Mouse (Mus musculus) spleen, postnatal 4 days (tissue): ENCODE measurements around the gene Etfbkmt.
"Not testable (repeated sequence)": the region's sequence is repeated elsewhere in the genome, so short reads cannot be mapped to it uniquely, and the experiment has no call there.

Experiments
- DNase-seq, 2 experiments: peaks; one replicate each; pipeline ENCODE4 v3.0.0; 2022; ENCODE audit warnings: low spot score in 2 of 2

Etfbkmt gene

DNA sequence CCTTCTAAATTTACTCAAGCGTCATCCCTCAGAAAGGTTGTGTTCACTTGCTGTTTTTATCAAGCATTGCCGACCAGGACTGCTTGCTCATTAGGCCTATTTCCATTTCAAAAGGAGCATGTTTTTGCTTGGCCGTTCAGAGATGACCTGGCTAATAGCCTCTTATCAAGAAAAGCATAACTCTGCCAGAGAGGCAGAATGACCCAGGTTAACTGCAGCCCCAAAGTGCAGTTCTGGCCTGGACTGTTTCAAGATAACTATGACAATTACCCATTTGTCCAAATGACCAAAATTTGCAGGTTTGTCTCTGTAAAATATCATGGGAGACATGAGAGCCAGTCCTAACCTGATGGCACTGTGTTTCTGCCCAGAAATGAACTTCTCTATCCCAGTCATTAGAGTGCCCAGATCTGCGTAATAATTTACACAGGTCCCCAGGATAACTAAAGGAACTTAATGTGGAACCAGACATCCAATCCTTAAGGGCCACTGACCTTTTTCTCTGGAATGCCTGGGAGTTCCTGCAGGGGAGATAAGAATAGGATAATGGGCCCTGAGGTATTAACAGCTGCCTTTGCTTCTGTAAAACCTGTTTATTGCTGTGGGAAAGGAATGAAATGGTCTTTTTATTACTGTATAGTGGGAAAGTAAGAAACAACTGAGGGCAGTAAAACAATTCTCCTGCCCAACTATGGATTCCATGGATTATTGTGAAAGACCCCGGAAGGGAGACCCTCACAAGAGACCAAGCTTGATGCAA lies 5.1 kb upstream of the Etfbkmt start:
- no peak for DNase-seq

DNA sequence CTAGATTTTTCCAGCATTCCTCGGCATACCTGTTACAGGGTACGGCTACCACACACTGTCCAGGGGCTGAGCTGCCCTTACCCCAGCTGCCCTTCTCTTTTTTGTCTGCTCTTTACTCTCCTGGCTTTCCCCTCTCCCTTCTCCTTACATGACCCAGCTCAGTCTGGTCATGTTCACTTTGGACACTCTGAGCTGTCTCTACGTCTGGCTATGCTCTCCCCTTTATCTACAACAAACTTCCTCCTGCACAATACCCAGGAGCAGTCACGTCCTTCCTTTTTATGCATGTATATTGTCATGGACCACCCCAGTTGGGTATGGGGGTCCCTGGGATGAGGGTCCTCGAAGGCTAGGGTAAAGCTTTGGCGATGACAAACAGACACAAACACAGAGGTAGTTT lies 4.0 kb upstream of the Etfbkmt start:
- DNase-seq, result no peak

DNA sequence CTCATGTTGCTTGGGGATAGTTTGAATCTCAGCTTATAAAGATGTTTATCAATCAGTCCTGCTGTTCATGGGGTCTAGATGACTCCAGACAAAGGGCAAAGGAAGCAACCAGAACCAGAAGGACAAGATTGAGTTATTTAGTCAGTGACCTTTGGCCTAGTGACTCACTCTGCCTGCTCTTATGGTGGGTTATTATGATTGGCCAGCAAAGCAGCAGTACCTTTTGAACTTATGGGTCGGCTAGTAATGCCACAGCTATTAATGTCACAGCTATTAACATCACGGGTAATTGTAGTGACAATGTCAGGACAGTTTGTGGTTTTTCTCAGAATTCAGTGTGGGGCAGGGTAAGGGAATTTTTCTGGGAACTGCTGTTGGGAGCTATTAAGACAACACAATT lies 1.7 kb upstream of the Etfbkmt start:
- DNase-seq, result no peak

DNA sequence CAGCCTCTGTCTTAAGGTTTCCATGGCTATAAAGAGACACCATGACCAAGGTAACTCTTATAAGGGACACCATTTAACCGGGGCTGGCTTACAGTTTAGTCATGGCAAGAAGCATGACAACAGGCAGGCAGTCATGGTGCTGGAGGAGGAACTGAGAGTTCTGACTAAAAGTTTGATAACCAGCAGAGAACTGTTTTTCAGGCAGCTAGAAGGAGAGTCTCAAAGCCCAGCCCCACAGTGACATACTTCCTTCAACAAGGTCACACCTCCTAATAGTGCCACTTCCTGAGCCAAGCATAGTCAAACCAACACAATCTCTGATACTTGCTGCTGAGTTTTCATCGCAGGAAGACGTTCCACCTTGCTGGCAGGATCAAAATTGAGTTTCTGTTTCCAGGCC lies 638 bp upstream of the Etfbkmt start:
- DNase-seq, result no peak

DNA sequence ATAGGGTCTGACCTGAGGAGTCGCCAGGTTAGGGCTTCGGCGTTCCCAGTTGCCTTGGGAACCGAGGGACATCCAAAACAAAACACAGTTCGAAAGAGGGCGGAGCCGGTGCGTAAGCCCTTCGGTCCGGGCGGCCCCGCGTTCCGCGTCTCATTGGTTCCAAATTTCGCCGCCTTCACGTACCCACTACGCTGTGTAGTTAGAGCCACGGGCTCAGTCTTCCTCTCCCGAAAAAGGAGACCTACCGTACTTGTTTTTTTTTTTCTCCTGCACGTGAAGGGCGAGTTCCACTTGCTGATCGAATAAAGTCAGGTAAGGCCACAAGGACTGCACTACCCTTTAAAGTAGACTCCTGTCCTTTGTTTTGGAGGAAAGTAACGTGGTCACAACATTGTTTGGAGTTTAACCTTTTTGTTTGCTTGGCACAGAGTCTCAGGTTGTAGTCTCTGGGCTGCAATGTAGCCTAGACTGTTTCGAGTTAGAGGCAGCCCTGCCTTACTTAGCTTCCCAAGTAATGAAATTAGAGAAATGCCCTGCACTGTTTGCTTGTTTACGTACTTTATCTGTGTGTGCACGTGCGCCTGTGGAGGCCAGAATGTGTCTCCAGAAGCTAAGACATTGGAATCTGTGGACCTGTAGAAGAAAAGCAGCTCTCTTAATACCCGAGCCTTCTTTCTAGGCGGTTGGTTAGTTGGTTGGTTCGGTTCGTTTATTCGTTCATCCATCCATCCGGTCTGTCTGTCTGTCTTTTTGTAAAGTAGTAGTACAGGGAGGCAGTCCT lies 1.9 kb downstream of the Etfbkmt start:
- peak; percentile 88 to 93 for DNase-seq

DNA sequence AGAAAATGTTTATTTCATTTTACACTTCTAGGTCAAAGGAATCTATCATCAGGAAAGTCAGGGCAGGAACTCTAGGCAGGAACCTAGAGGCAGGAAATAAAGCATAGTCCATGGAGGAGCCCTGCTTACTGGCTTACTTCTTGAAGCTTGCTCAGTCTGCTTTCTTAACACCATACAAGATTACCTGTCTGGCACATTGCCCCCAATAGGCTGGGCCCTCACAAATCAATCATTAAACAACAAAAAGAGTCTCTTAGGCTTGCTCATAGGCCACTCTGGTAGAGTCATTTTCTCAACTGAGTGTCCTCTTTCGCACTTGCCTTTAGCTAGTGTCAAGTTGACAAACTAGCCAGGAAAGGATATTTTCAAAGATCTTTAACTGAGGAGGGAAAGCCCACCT lies 5.5 kb downstream of the Etfbkmt start:
- no peak for DNase-seq

DNA sequence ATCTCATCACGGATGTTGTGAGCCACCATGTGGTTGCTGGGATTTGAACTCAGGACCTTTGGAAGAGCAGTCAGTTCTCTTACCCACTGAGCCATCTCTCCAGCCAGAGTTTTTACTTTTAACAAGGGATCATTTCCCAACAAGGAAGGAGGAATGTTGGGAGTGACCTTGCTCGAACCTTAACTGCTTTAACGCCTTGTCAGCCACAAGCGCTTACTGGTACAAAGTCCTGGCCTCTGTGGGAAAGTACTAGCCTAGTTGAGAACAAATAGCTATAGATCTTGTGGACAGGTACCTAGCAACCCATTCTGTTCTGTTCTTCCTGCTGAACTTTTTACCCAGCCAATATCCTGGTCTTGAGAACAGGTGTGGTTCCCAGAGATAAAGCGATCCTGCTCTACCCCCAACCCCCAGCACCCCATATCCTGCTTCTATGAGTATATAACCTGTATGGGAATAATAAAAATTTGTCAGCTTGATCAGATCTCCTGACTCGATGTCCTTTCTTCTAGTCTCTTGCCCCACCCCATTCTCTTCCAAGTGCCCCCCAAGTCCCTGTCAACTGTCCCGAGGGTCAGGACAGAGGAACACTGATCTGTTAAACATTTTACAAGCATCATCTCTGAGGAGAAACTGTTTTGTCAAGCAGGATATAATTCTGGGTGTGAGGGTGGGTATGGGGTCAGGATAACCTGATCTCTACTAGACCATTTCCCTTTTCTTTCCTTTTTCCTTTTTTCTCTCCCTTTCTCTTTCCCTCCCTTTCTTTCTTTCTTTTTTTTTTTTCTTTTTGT lies 9.0 kb downstream of the Etfbkmt start:
- DNase-seq, result no peak

DNA sequence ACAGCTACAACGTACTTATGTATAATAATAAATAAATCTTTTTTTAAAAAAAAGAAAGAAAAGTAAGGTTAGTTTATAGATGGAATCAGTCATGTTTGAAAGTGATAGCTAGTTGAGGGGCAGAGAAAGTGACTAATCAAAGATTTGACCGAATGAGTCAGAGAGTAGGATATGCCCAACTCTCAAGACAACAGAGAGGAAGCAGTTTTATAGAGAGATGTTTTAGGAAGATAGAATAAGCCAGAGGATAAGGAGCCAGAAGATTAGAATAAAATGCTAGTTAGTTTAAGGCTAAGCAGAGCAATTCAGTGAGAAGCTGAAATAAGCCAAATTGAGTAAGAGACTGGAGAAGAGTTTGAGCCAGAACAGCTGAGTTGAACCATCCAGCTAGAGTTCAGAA lies 12.5 kb downstream of the Etfbkmt start:
- DNase-seq, result no peak

DNA sequence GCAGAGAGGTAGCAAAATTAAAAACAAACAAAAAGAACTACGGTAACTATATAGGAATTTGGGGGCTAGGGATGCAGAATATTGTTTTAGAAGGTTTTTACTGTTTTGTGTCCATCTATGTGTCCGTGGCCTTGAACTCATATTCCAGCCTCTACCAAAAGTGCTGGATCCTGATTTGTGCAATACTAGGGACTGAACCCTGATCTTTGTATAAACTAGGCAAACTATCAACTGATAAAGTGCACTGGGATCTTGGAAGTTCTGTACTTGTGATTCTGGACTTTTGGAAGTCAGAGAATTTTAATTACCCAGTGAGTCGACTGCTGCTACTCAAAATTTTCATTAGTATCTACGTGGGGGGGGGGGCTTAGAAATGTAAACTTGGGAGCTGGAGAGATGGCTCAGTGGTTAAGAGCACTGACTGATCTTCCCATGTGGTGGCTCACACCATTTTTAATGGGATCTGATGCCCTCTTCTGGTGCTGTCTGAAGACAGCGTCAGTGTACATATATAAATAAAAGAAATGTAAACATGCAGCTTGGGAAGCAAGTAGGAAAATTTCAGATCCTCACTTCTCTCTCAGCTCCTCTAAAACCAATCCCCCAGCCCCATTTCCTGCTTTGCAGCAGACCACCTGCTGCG lies 13.9 kb downstream of the Etfbkmt start:
- no peak for DNase-seq

DNA sequence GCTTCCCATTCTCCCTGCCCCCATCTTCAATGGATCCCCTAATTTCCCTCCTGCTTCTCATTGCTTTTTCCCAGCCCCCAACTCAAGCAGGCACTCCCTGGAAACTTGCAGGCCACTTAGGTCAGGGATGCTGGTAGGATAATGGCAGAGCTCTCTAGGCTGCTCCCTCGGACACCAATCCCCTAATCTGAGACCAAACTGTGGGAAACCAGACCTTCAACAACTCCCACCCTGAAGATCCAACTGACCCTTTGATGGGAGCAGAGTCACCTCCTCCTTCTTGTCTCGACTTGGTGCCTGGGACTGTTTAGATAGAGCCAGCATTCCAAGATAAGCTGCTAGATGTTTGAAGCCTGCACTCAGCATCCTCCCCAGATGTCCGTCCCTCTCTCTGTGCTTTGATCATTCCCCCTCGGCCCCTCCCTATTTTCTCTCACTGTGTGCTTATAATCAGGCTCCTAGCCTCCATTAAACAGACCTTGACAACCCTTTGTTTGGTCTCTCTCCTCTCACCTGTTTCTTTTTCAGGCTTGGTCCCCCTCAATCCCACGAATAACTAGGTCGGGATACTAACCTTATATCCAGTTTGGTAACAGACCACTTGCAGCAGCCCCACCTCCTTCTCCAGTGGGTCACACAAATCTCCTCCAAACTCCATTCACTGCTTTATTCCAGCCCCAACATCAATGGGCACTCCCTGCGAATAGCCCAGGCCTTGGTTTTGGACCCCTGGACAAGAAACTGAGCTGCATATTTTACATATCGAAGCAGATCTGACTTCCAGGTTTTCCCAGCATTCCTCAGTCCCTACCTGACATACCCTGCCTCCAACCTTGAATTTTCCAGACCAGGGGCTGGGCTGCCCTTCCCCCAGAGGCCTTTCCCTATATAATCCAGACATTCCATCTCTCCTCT lies 14.7 kb downstream of the Etfbkmt start:
- DNase-seq, result no peak

DNA sequence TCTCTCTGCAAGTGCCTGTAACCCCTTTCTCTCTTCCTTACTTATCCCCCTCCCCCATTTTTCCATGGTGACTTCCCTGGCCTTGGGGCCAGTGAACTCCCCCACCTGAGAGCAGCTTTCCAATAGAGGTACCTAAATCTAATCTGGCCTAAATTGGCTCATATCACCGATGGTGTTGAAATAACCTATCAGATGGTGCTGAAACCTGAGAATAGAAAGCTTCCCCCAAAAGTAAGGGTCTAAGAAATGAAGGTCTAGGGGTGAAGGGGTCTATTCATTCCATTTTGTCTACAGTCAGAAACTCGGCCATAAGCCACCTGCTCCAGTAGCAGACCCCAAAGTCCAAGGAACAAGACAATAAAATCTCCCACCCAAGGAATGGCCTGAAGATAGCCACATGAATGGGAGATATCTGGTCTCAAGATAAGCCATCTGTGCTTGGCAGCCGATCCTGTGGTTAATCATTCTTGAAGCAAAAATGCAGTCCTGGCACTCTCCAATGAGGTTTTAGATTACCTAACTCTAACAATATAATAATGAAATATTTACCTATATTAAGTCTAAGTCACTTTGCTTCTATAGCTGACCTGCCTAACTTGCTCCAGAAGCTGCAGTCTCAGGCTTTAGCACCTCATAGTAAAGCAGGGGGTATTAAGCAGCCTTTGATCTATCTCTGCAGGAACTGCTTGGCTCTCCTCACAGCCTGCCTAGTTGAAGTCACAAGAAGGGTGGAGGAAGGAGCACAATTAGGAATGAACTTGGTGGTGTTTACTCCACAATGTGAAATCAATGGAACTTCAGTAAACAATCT lies 15.6 kb downstream of the Etfbkmt start:
- DNase-seq, result no peak

DNA sequence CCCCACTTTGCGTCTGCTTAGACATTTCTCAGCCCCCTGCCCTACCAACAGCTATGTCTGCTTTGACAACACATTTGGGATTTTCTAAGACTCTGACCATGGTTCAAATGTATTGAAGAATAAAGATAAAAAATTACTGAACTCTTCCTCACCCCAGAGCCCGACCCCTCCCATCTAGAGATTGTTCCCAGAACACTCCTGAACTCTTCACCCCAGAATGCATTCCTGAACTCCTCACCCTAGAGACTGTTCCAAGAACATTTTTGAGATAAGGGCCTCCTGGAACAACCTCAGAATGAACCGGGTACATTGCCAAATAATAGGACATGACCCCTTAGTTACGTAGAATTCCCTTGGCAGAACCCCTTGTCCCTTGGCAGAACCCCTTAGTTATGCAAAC lies 27.4 kb downstream of the Etfbkmt start:
- DNase-seq, result not testable (repeated sequence)

DNA sequence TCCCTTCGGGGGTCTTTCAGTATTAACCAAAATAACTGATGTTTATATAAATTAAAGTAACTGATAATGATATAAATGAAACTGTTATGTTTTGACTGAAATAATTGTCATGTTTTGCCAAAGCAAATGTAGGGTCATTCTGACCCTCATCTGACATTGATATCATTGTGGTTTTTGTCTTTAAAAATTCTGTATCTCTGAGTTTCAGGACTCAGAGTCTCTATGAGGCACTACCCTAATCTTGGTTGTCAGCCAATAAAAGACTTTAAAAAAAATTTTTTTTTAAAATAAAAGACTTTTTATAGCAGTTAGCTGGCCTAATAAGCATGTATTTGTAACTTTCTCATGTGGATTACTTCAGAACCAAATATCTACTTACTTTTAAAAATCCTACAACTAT lies 28.0 kb downstream of the Etfbkmt start:
- DNase-seq, result no peak

DNA sequence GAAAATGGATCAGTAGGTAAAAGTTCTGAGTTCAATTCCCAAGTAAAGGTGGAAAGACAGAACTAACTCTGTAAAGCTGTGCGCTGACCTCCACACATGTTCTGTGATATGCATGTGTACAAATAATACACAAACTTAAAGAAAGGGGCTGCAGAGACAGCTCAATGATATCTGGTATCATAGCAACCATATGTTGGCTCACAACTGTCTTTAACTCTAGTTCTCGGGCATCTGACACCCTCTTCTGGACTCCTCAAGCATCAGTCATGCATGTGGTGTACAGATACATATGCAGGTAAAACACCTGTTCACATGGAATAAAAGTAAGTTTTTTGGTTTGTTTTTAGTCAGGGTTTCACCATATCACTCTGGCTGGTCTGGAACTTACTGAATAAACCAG lies 28.8 kb downstream of the Etfbkmt start:
- no peak for DNase-seq

DNA sequence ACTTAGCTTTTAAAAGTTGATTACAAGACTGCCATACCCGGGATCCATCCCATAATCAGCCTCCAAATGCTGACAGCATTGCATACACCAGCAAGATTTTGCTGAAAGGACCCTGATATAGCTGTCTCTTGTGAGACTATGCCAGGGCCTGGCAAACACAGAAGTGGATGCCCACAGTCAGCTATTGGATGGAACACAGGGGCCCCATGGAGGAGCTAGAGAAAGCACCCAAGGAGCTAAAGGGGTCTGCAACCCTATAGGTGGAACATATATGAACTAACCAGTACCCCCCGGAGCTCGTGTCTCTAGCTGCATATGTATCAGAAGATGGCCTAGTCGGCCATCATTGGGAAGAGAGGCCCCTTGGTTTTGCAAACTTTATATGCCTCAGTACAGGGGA lies 30.3 kb downstream of the Etfbkmt start:
- not testable (repeated sequence) for DNase-seq

DNA sequence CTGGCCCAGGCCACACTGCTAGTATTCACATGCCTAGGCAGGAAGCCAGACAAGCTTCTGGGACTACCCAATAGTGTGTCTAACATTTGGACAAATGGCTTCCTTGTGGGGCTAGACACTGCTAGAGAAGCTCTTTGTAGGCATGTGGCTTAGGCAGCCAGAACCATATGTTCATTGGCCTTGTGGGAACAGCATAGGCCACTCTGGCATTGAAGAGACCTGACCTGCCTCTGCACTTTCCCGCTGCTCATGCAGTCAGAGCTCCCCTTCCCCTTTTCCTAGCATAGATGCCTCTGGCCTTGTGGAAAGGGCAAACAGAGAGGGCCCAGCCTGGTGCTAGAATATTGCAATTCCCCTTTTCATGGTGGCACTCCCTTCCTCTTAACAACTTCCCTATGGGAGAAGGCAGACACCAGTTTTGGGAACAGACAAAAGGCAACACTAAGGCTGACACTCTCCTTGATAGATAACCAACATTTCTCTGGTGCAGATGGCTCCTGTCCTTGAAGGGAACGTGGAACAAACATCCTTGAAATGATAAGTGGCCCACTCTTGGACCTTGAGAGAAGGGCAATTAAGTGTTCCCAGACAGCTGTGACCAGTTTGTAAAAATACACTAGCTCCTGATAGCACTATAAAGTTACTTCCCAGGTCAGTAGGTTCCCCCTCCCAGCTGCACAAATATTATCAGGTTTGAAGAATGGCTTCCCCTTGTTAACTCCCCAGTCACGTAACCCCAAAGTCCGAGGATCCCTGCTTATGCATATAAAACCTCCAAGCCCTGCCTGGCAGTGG lies 34.4 kb downstream of the Etfbkmt start:
- no peak for DNase-seq

DNA sequence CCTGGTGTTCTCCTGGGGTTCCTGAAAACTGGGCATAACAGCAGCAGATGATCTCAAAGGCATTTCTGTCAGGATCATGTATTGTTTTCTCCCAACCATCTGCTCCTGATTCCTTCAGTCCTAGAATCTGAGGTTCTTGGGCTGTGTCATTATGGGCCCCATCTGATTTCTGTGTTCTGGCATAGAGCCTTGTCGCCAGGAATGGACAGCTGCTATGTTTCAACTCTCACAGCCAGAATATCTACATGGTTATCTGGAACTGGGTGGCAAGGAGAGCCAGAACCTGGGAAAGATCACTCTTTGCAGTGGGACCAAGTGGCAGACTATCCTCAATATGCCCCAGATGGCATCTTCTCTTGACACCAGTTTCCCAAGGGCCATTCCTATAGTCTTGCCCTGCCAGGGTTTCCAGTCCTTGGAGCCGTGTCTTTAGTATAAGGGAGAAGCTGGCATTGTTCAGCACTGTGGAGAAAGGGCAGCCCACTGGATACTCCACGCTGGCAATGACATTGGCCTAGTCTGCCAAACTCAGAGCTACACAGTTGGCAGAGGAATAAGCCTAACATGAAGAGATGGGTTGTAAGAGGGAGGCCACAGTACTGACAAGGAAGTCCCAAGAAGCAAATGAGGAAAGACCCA lies 35.4 kb downstream of the Etfbkmt start:
- no peak for DNase-seq

DNA sequence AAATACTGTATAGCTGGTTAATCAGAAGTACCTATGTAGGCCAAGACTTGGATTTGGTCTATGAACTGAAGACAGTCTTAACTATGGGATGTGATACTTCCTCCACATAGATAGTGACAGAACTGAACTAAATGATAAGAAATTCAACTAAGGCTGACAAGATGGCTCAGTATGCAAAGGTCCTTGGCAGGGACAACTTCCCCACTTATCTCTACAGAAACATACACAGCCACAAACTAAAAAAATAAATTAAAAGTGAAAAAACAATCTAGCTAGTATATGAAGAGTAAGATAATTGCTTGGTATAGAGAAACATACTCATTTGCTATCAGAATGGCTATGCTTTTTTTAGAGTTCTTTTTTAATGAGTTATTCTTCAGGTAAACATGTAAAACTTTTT lies 39.4 kb downstream of the Etfbkmt start:
- DNase-seq, result no peak

DNA sequence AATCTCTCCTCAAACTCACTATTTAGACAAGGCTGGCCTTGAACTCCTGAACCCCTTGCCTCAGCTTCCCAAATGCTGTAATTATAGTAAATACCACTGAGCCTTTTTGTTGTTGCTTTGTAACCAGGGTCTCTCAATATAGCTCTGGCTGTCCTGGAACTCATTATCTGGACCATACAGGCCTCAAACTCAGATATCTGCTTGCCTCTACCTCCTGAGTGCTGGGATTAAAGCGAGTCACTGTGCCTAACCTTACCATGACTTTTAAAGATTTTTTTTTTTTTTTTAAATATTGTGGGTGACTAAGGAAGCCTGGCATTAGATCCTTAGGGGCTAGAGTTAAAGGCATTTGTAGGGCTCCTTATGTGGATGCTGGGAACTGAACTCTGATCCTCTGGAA lies 44.4 kb downstream of the Etfbkmt start:
- DNase-seq, result no peak
